Mouse (Mus musculus) mouse embryonic stem cell (cell line): Measurements from ENCODE around the gene Klhdc10.

Experiments used
- in situ Hi-C, 2 experiments: fragments of 300-500 bp; cut with MboI; formaldehyde crosslinking; loops; 1 replicate in 1 of 2; 3 replicates in 1 of 2; pipeline ENCODE4 v1.14.3; 2019 to 2020; ENCODE audit warnings: low sequenced_read_pairs in 2 of 2, low pct_unique_long_range_greater_than_20kb in 1 of 2, mixed read lengths in 1 of 2; ENCODE audit not compliant: unreplicated experiment in 1 of 2

The Klhdc10 gene

DNA sequence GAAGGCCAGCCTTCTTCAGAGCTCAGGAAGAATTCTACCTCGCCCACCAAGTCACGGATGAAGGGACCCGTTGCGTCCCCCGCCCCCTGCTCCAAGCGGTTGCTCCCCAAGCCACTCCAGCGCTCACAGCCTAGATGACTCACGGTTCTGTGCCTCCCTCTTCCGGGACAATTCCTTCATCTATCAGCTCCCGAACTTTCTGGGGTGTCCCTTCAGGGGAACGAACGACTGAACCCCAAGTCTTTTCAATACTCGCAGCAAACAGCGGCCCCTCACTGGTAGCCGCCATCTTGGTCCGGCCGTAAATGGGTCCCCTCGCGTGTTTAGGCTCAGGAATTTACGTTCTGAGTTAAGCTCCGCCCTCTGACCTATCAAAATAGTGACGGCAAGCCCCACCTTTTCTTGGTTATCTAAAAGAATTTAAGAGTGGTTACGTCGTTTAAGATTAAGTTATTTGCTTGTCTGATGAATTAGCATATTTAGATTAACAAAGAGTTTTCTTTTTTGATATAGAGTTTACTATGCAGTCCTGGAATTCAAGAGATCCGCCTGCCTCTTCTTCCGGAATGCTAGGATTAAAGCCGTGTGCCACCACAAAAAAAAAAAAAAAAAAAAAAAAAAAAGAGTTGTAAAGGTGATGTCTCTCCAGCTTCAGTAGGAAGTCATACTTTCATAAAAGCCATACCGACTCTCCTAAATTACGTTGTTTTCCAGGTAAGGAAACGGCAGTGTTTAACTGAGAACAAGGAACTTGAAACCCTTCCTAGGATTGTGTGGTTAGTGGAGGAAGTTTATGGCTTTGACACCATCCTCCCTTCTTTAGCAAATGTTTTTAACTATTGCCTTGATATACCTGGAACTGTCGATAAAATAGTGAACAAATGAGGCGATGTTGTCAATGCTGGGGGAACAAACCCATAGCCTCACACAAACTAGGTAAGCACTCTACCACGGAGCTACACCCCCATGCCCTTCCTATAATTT, 10.7 kb upstream of the Klhdc10 start, which contains the start of gene Zc3hc1:
Gene Zc3hc1 (minus strand): TSS at position 315 of the 984 bp plus-strand sequence.
- in situ Hi-C loops = no loop called here

DNA sequence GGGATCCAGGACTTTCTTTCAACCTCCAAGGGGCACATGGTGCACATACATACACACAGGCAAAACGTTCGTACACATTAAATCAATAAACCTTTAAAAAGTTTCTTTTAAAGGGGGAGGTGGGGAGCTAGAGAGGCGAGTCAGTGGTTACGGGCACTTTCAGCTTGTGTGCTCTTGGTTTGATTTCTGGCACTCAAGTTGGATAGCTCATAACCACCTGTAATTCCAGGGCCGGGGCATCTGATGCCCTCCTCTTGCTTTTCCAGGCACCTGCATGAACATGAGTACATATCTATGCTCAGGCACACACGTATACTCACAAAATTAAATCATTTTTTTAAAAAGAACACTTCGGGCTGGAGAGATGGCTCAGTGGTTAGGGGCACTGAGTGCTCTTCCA, 9.7 kb upstream of the Klhdc10 start:
- in situ Hi-C loops = no loop called here

DNA sequence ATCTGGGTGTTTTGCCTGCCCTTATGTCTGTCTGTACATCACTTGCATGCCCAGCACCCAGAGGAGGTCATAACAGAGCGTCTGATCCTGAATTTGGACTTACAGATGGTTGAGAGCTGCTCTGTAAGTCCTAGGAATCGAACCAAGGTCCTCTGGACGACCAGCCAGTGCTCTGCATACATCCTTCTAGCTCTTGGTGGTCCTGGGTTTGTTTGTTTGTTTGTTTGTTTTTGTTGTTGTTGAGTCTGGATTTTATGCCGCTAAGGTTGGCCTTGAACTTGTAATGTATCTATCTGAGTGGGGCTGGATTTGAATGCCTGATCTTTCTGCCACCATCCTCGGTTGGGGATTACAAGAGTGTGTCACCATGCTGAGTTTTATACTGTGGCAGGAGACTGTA, 1.5 kb upstream of the Klhdc10 start:
- in situ Hi-C loops = loop anchor here in 1 of 2 experiments (25.0 kb wide), 1 partner anchor 587 kb away; no protein-coding TSS in a partner anchor

DNA sequence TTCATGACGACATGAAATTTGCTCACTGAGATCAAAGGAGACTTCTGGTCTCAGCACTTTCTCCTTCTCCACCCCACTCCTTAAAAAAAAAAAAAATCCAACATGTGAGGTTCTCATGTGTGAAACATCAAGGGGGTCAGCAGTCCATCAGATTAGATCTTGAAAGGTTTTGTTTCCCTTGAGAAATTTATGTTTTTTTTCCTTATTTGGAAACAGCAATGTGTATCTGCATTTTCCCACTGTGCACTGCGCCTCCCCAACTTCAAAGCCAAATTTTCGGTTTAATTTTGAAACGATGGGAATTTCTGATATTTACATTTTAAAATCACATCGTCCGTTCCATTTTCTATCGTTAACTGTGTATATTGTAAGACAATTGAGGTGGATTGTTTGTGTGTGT, 952 bp upstream of the Klhdc10 start:
- in situ Hi-C loops = loop anchor here in 1 of 2 experiments (25.0 kb wide), 1 partner anchor 587 kb away; no protein-coding TSS in a partner anchor

DNA sequence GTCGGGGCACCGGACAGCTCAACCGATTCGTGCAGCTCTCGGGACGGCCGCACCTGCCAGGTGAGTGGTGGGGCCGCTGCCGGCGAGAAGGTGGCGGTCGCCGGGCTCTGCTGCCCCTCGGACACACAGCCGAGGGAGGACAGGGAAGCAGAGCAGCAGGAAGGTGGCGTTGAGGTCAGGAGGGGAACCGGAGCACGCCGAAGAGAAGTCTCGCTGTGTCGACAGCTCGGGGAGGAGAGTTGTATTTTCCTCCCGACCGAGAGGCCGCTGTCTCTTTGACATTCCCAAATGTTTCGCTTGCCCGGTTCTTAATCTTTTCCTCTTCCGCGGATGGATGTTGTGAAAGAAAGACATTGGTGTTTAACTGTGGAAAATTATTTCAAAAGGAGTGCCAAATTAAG, 423 bp downstream of the Klhdc10 start:
- in situ Hi-C loops = loop anchor here in 1 of 2 experiments (25.0 kb wide), 1 partner anchor 585 kb away; no protein-coding TSS in a partner anchor

DNA sequence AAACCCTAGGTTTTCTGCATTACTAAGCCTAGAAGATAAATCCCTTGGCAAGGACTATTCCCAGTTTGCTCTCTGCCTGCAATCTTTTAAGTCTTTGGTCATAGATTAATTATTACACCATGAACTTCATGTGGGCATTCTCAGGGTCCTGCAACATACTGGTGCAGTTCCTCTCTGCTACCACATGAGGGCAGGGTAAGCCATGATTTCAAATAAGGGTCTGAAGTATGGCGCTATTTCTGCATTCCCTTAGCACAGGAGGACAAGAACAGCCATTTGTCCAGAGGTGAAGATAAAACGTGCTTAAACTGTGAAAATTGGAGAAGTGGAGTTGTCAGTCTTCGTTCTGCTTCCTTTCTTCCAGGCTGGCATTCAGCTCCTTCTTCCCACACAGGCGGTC, 1.8 kb downstream of the Klhdc10 start:
- in situ Hi-C loops = loop anchor here in 1 of 2 experiments (25.0 kb wide), 1 partner anchor 584 kb away; no protein-coding TSS in a partner anchor

DNA sequence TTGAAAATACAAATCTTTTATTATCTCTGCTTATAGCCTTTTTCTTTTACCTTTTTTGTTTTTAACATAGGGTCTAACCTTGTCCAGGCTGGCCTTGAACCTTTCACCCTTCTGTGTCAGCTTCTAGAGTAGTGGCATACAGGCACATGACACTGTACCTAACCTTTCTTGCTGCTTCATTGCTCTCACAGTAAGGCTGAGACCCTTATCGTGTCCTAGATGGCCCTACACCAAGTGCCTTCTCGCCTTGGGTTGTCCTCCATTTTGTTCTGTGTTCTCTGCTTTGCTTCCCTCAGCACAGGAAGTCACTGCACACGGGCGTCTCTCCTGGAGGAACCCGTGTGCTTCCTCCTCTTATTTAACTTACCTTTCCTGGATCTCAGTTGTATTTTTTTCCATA, 3.0 kb downstream of the Klhdc10 start:
- in situ Hi-C loops = loop anchor here in 1 of 2 experiments (25.0 kb wide), 1 partner anchor 583 kb away; no protein-coding TSS in a partner anchor

DNA sequence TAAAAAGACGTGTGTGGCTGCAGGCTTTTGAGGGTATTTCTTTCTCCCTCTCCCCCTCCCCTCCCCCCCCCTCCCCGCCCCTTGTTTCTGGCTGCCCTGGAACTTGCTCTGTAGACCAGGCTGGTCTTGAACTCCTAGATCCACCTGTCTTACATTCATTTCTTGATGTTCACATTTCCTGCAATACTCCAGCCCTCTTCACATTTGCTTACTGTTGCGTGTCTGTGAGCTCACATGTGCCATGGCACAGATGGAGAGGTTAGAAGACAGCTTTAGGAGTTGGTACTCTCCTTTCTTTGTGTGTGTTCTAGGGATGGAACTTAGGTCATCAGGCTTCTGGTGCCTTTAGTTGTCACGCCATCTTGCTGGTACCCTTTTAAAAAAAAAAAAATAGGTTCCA, 6.6 kb downstream of the Klhdc10 start:
- in situ Hi-C loops = loop anchor here in 1 of 2 experiments (25.0 kb wide), 1 partner anchor 579 kb away; no protein-coding TSS in a partner anchor

DNA sequence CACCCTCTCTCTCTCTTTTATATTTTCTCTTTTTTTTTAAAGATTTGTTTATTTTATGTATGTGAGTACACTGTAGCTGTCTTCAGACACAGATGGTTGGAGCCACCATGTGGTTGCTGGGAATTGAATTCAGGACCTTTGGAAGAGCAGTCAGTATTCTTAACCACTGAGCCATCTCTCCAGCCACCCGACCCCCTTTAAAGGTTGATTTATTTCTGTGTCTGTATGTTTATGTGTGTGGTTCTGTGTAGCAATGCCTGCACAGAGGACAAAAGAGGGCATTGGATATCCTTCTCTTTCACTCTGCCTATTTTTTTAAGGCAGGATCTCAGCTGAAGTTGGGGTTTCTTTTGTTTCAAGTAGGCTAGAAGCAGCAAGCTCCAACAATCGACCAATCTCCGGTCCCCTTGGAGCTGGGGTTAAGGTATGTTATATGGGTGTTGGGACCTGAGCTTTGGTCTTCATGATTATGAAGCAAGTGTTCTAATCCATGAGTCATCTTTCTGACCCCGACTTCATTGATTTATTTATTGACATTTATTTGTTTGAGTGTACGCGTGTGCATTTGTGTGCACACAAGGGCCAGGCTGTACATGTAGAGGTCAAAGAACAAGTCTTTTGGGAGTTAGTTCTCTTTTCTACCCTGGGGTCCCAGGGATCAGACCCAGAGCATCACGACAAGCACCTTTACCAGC, 7.9 kb downstream of the Klhdc10 start:
- in situ Hi-C loops = loop anchor here in 1 of 2 experiments (25.0 kb wide), 1 partner anchor 578 kb away; no protein-coding TSS in a partner anchor

DNA sequence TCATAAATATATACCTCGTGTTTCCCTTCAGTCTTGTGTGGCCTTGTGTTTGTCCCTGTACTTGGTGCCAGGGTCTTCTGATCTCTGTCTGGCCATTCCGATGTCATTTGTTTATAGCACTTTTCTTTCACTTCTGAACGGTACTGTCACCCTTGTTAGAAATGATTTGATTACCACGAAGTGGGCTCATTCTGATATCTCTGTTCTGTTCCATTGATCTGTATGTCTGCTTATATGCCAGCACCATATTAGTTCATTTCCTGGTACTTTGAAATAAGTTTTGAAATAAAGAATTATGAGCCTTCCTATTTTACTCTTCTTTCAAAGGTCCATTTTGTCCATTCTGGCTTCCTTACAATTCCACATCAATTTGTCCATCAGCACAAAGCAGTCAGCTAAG, 9.6 kb downstream of the Klhdc10 start:
- in situ Hi-C loops = loop anchor here in 1 of 2 experiments (25.0 kb wide), 1 partner anchor 576 kb away; no protein-coding TSS in a partner anchor

DNA sequence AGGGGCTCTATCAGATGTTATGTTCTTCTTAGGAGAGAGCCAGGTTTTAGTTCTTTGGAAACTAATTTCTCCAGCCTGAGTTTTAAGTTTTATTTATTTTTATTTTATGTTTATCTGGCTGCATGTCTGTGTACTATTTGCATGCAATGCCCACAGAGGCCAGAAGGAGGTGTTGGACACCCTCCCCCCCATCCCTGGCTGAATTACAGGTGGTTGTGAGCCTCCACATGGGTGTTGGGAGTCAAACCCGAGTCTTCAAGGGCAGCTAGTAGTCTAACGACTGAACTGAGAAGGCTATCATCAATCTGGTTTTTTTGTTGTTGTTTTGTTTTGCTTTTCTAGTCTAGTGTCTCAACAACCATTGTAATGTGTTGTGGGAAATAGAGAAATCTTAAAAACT, 14.5 kb downstream of the Klhdc10 start:
- in situ Hi-C loops = loop anchor here in 1 of 2 experiments (25.0 kb wide), 1 partner anchor 571 kb away; no protein-coding TSS in a partner anchor

DNA sequence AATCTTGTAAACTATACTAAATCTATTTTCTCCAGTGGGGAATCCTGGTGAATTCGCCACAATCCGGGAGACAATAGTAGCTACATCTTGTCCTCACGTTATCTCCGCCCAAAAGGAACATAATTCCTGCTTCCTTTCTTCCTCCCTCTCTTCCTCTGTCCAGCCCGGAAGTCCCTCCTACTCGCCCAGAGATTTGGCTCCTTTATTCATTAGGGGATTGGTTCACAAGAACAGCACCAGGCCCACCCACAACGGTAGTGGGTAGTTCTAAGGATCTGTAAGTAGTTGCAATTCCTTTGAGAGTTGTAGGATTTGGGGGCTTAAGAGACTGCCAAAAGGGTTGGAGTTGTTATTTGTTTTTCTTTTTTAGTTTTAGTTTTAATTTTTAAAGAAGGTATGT, 15.1 kb downstream of the Klhdc10 start:
- in situ Hi-C loops = loop anchor here in 1 of 2 experiments (25.0 kb wide), 1 partner anchor 570 kb away; no protein-coding TSS in a partner anchor

DNA sequence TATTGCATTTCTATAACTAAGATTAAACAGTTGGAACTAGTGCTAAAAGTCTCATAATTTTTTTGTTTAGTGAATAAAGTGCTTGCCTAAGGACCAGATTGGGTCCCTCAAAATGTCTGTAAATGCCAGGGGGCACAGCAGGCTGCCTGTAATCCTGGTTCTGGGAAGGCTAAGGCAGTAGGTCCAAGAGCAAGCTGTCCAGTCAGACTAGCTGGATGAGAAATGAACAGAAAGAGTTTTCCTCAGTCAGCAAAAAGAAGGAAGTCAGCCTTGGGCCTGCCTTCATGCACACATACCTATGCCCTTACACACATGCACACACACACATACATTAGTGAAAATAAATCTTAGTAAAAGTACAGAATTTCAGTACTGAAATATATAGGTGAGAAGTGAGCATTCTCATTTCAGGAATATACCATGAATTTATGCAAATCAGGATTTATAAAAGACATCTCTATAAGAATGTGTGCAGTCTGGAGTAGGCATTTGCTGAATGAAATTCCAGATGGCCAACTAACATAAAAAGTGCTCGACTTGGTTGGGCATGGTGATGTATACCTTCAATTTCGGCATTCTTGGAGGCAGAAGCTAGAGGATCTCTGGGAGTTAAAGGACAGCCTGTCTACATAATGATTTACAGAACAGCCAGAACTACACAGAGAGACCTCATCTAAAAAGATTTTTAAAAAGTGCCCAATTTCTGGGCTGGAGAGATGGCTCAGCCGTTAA, 31.0 kb downstream of the Klhdc10 start:
- in situ Hi-C loops = no loop called here

DNA sequence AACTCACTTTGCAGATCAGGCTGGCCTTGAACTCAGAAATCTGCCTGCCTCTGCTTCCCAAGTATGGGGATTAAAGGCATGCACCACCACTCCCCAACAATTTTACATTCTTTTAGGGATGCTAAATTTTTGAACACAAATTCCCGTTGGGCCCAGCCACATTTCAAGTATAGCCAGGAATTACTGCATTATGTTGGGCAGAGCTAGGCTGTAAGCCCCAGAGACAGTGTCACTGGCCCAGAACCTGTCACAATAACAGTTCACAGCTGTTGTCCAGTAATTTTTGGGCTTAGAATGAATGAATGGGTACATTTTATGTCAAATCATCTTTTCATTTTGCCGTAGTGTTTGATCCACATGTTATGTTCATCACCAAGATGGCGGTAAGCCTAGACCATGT, 34.8 kb downstream of the Klhdc10 start:
- in situ Hi-C loops = no loop called here

DNA sequence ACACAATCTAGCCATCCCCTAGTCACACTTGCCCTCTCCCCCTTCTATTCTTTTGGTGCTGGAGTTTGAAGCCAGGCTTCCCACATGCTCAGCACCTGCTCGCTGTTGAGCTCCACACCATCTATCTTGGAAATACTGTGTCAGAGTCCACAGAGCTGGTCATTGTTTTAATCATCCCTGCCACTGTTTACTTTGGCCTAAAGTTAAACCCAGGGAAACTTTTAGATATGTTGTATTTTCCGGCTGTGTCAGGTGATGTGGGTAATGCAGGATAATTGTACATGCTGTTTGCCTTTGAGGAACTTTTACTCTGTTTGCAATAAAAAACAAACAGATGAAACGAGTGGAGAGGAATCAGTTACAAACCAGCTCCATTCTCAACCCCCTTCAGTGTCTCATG, 35.4 kb downstream of the Klhdc10 start:
- in situ Hi-C loops = no loop called here

DNA sequence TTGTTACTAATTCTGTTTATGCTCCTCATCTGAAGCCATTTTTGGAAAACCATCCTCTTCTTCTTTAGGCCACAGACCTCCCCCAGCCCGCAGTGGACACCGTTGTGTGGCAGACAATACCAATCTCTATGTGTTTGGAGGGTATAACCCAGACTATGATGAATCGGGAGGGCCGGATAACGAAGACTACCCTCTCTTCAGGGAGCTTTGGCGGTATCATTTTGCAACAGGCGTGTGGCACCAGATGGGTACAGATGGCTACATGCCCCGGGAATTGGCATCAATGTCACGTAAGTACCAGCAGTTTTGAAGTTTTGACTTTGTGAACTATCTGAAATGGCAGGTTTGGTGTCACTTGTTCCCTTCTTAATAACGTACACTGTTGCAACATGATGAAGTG, 37.9 kb downstream of the Klhdc10 start:
- in situ Hi-C loops = no loop called here

DNA sequence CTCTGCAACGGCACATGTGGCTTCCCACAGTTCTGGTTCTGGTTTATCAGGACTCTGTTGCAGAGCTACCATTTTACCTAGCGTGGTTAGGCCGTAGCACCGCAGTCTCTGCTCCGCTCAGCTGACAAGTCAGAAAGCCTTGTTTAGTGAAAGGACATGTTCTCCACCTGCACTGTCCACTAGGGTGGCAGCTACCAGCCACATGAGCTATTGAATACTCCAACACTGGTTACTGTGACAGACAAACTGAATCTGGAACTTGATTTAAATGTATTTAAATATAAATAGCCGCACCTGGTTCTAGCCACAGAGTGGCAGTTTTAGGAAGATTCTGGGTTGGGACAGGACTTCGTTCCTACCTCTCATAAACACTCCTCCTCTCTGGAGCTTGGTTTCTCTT, 55.3 kb downstream of the Klhdc10 start:
- in situ Hi-C loops = no loop called here

DNA sequence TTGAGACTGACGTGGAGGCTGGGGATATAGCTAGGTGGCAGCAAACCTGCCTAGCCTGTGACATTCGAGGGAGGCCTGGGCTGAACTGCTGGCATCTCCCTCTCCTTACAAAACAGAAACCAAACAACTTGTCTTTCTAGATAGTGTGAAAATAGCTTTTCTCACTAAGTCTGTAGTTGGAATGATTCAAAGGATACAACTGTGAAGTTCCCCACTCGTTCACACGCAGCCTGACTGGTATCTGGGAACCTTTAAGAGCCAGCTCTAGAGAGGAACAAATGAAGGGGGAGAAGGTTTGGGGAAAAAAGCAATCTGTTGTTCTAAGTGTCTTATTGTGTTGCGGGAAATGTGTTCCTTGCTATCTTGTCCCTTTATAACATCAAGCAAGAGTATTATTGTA, 57.0 kb downstream of the Klhdc10 start:
- in situ Hi-C loops = no loop called here
